Mouse (Mus musculus) liver, embryonic 14.5 days (tissue): ENCODE results near the gene U2af1l4.

ENCODE experiments used
- CTCF ChIP-seq: IDR thresholded peaks from 2 replicates; pipeline ENCODE4 v1.5.1; 2016; ENCODE audit warnings: antibody characterized with exemption, low read depth, control low read depth
- EP300 ChIP-seq: IDR thresholded peaks from 2 replicates; pipeline ENCODE4 v1.6.1; 2016; ENCODE audit warnings: antibody characterized with exemption, low read depth

DNA sequence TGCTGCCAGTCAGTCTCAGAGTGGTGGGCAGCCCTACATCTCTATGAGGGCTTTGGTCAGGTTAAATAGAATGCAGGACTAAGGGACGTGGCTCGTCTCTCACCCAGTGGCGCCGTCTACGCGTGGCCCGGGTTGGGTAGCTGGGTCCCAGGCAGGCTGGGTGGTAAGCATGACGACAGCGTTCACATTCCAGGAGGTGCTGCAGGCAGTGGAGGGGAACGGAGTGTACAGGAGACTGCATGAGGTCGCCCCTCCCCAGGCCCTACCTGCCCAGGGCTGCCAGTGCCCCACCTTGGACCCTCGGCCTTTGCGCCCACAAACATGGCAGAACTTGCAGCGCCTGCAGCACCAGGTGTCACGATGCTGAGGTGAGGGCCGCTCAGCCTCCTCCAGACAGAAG, 18.4 kb downstream of the U2af1l4 start:
- no peak for TF ChIP-seq CTCF
- TF ChIP-seq EP300 = no peak
